Mouse (Mus musculus): Measurements from ENCODE around the gene Mrps33.

The Mrps33 gene

GRCm38 (mm10) chr6:39776275-39776674 lies 34.5 kb downstream of the Mrps33 start:
- no peak for DNase-seq

GRCm38 (mm10) chr6:39775029-39775428 lies 35.8 kb downstream of the Mrps33 start:
- no peak for DNase-seq

DNA sequence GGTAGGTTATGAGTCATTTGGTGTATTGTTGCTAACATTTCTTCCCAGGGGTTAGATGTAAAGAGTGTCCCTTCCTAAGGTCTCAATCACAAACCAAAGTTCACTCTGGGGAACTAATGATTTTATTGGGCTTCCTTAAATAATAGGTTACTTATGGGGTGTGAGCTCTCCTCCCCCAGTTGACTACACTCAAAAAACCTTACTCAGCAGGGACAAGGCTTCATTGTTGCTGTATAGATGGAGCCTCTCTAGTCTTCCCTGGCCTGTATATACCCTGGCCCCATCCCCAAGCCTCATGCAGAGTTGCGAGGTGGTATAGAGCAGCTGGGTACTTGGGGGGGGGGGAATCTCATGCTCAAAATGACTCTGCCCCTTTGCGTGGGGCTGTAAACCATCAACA lies 53.6 kb downstream of the Mrps33 start:
- no peak for DNase-seq
